Mouse (Mus musculus) liver, embryonic 16.5 days (tissue): ENCODE results near the gene Syt2. TPM values are rescaled to one million over a fixed set of nuclear protein-coding genes. Genes with fewer than 3 reads are reported as not detected.

Source experiments
- ATAC-seq: fragments of 200-750 bp; cut with Nextera tagmentation; 2 replicates; pipeline ENCODE4 v1.8.0; 2017; ENCODE audit warnings: low read depth, mild to moderate bottlenecking, moderate number of reproducible peaks, moderate library complexity
- H3K27ac ChIP-seq: fragments of 300-500 bp; sonication (generic); 2 replicates; pipeline ENCODE4 v1.5.1; 2014; ENCODE audit warnings: mild to moderate bottlenecking, low read length
- H3K27me3 ChIP-seq: fragments of 300-500 bp; sonication (generic); 2 replicates; pipeline ENCODE4 v1.6.1; 2014; ENCODE audit warnings: low read depth, low read length, mixed read lengths; ENCODE audit not compliant: control insufficient read depth, insufficient read depth
- H3K36me3 ChIP-seq: fragments of 300-500 bp; sonication (generic); 2 replicates; pipeline ENCODE4 v1.6.1; 2014; ENCODE audit warnings: mild to moderate bottlenecking; ENCODE audit not compliant: control insufficient read depth, insufficient read depth
- H3K4me1 ChIP-seq: fragments of 300-500 bp; sonication (generic); 2 replicates; pipeline ENCODE4 v1.6.1; 2014; ENCODE audit warnings: low read depth, low read length, mixed read lengths; ENCODE audit not compliant: control insufficient read depth
- H3K4me2 ChIP-seq: fragments of 300-500 bp; sonication (generic); 2 replicates; pipeline ENCODE4 v1.6.1; 2014; ENCODE audit warnings: low read depth, low read length, mixed read lengths
- H3K4me3 ChIP-seq: fragments of 300-500 bp; sonication (generic); 2 replicates; pipeline ENCODE4 v1.5.1; 2014; ENCODE audit warnings: low read depth, mild to moderate bottlenecking, low read length
- H3K9ac ChIP-seq: fragments of 300-500 bp; sonication (generic); 2 replicates; pipeline ENCODE4 v1.6.1; 2014; ENCODE audit warnings: low read depth, low read length
- H3K9me3 ChIP-seq: fragments of 300-500 bp; sonication (generic); replicated peaks from 2 replicates; pipeline ENCODE4 v1.6.1; 2016; ENCODE audit warnings: low read length; ENCODE audit not compliant: control insufficient read depth
- WGBS: fragments of 180-500 bp; shearing (Covaris S2); extraction: QIAGEN DNeasy Blood & Tissue Kit; methylation state at CpG from one replicate; pipeline ENCODE4 v1.1.7; 2014; ENCODE audit not compliant: insufficient replicate concordance; 5-methylcytosine and 5-hydroxymethylcytosine counted together
- polyA plus RNA-seq: library from polyadenylated mRNA; unstranded; fragments of >200 nt; fragmentation: Nextera tagmentation; extraction: Ambion mirVana; gene quantifications from 2 replicates; pipeline ENCODE4 v1.2.1, GENCODE M21; 2015

Gene Syt2
- polyA plus RNA-seq, 1 experiment from 2014 or later = 0.04 TPM

GRCm38 (mm10) chr1:134653603-134654257, 7.3 kb downstream of the Syt2 start:
- Histone ChIP-seq H3K4me1 (no peaks in the 10 kb centered on the region; the same call in 1 of the 2 replicates), H3K9ac (no peak overlapping the region), H3K27me3 (peaks cover 6% of the 10 kb centered on the region), H3K4me3 (no peak overlapping the region), H3K4me2 (no peak overlapping the region), H3K36me3 (no peaks in the 10 kb centered on the region), H3K27ac (no peak overlapping the region), H3K9me3 (no peaks in the 10 kb centered on the region)
- 39% methylated on average over 10 of the region's 10 CpGs for WGBS
- ATAC-seq = no peak

- Histone ChIP-seq H3K27ac (no peak overlapping the region), H3K4me2 (no peak overlapping the region), H3K36me3 (no peaks in the 10 kb centered on the region), H3K9me3 (no peaks in the 10 kb centered on the region), H3K27me3 (no peaks in the 10 kb centered on the region; the same call in 1 of the 2 replicates), H3K9ac (no peak overlapping the region), H3K4me1 (no peaks in the 10 kb centered on the region), H3K4me3 (no peak overlapping the region)
- ATAC-seq = no peak
- WGBS = 51% methylated on average over 7 of the region's 7 CpGs
Measured at GRCm38 (mm10) chr1:134658841-134659240, 12.4 kb downstream of the Syt2 start.

GRCm38 (mm10) chr1:134660163-134660562, 13.7 kb downstream of the Syt2 start:
- 43% methylated on average over 7 of the region's 7 CpGs for WGBS

GRCm38 (mm10) chr1:134671234-134672070, 25.0 kb downstream of the Syt2 start:
- H3K9ac ChIP-seq = no peak overlapping the region
- H3K27me3 ChIP-seq = no peaks in the 10 kb centered on the region
- H3K4me2 ChIP-seq = no peak overlapping the region
- 68% methylated on average over 10 of the region's 10 CpGs for WGBS
- no peak for ATAC-seq
- no peak overlapping the region for H3K27ac ChIP-seq
- H3K36me3 ChIP-seq = no peaks in the 10 kb centered on the region
- H3K4me1 ChIP-seq = no peaks in the 10 kb centered on the region
- no peaks in the 10 kb centered on the region for H3K9me3 ChIP-seq
- H3K4me3 ChIP-seq = no peak overlapping the region

More at GRCm38 (mm10) chr1:134660163-134660562, 13.7 kb downstream of the Syt2 start:
- ATAC-seq = no peak
- no peaks in the 10 kb centered on the region for H3K36me3 ChIP-seq
- H3K4me2 ChIP-seq = no peak overlapping the region
- no peaks in the 10 kb centered on the region for H3K27me3 ChIP-seq
- H3K9me3 ChIP-seq = no peaks in the 10 kb centered on the region
- H3K9ac ChIP-seq = no peak overlapping the region
- no peak overlapping the region for H3K4me3 ChIP-seq
- no peaks in the 10 kb centered on the region for H3K4me1 ChIP-seq
- H3K27ac ChIP-seq = no peak overlapping the region

- H3K9ac ChIP-seq = no peak overlapping the region
- 0% methylated on average over 1 of the region's 1 CpGs for WGBS
- no peak for ATAC-seq
Measured at GRCm38 (mm10) chr1:134674312-134674711, 27.8 kb downstream of the Syt2 start.

GRCm38 (mm10) chr1:134679445-134679844, 33.0 kb downstream of the Syt2 start:
- no peak overlapping the region for H3K27ac ChIP-seq
- no peaks in the 10 kb centered on the region for H3K36me3 ChIP-seq
- no peaks in the 10 kb centered on the region for H3K9me3 ChIP-seq
- no peak overlapping the region for H3K4me3 ChIP-seq
- no peak overlapping the region for H3K9ac ChIP-seq
- H3K27me3 ChIP-seq = no peaks in the 10 kb centered on the region
- ATAC-seq = 0 out of 2 replicates have a peak, but pooled peaks have one; percentile 21
- 13% methylated on average over 4 of the region's 4 CpGs for WGBS
- H3K4me2 ChIP-seq = no peak overlapping the region
- no peaks in the 10 kb centered on the region for H3K4me1 ChIP-seq

More at GRCm38 (mm10) chr1:134674312-134674711, 27.8 kb downstream of the Syt2 start:
- H3K27me3 ChIP-seq = no peaks in the 10 kb centered on the region
- no peak overlapping the region for H3K4me2 ChIP-seq
- H3K4me1 ChIP-seq = no peaks in the 10 kb centered on the region
- no peaks in the 10 kb centered on the region for H3K9me3 ChIP-seq
- no peaks in the 10 kb centered on the region for H3K36me3 ChIP-seq
- no peak overlapping the region for H3K27ac ChIP-seq
- no peak overlapping the region for H3K4me3 ChIP-seq

- Histone ChIP-seq H3K4me3 (no peak overlapping the region), H3K27ac (no peak overlapping the region), H3K36me3 (no peaks in the 10 kb centered on the region), H3K4me1 (no peaks in the 10 kb centered on the region), H3K4me2 (no peak overlapping the region), H3K27me3 (no peaks in the 10 kb centered on the region), H3K9me3 (no peaks in the 10 kb centered on the region), H3K9ac (no peak overlapping the region)
- no peak for ATAC-seq
- 12% methylated on average over 5 of the region's 6 CpGs for WGBS
Measured at GRCm38 (mm10) chr1:134680617-134681016, 34.1 kb downstream of the Syt2 start.

- no peak overlapping the region for H3K27ac ChIP-seq
- WGBS = 49% methylated on average over 9 of the region's 9 CpGs
- no peaks in the 10 kb centered on the region for H3K9me3 ChIP-seq
- no peaks in the 10 kb centered on the region for H3K36me3 ChIP-seq
- H3K27me3 ChIP-seq = no peaks in the 10 kb centered on the region
- no peak overlapping the region for H3K4me3 ChIP-seq
- H3K4me1 ChIP-seq = no peaks in the 10 kb centered on the region
- H3K9ac ChIP-seq = no peak overlapping the region
- no peak overlapping the region for H3K4me2 ChIP-seq
- ATAC-seq = no peak
Measured at GRCm38 (mm10) chr1:134682460-134682859, 36.0 kb downstream of the Syt2 start.
